11 mouse cellular contexts compared by ENCODE assay signal in genomic region chr14:62639111-62639510, GRCm38 (mm10). TPM values are rescaled to one million over a fixed set of nuclear protein-coding genes. Genes with fewer than 3 reads are reported as not detected.
A peak's percentile ranks its signal among the peaks of the same experiment; 100 is the strongest.
DNase-seq lines count a peak whose midpoint lies in the region; ATAC-seq and TF ChIP-seq lines count a peak whose summit lies in the region.
"Had no signal": no experiment of that assay in that cellular context is flagged by ENCODE, and none has a peak within 500 bp of the region (broad histone marks: within the 10 kb centered on the region; RNA-seq: fewer than 3 reads in every experiment).

No protein-coding gene starts in this region.

- DNase-seq in forebrain, postnatal 0 days: no peak
- DNase-seq in left cerebral cortex, postnatal 36 days (ENCODE audit: low spot score in 2 of 2): peak; percentile 27 to 39
- no peak for DNase-seq in left cerebral cortex, adult 8-10 months (ENCODE audit: low spot score in 2 of 2)
- peak; percentile 13 for DNase-seq in adrenal gland, adult 8-10 months
- DNase-seq in lung, adult 18-20 months: peak; percentile 11 to 25
- no peak for DNase-seq in Muller cell, postnatal 12 days (ENCODE audit: inconsistent ontology term)
- no peak for DNase-seq in cerebellum, adult 2 months

- no peak overlapping the region for H3K4me2 ChIP-seq in forebrain, postnatal 0 days (ENCODE audit: low read depth)
- no peak overlapping the region for H3K4me2 ChIP-seq in forebrain, embryonic 16.5 days (ENCODE audit: low read length)
- H3K4me2 ChIP-seq: midbrain, embryonic 12.5 days had no signal

- no peaks in the 10 kb centered on the region for H3K36me3 ChIP-seq in forebrain, postnatal 0 days (ENCODE audit: insufficient read depth)
- no peaks in the 10 kb centered on the region for H3K36me3 ChIP-seq in forebrain, embryonic 16.5 days (ENCODE audit: control insufficient read depth, insufficient read depth)
- H3K36me3 ChIP-seq: midbrain, embryonic 12.5 days had no signal

- no peak for TF ChIP-seq POLR2A in cerebellum, adult 2 months (IDR thresholded peaks at IDR 0.05; ENCODE audit: borderline replicate concordance, insufficient read depth, low read length)

- no peaks in the 10 kb centered on the region for H3K27me3 ChIP-seq in forebrain, postnatal 0 days (ENCODE audit: insufficient read depth, low read length)
- no peaks in the 10 kb centered on the region for H3K27me3 ChIP-seq in forebrain, embryonic 16.5 days (replicated peaks; ENCODE audit: control insufficient read depth, insufficient read depth, low read length)
- H3K27me3 ChIP-seq in cerebellum, adult 2 months (ENCODE audit: control insufficient read depth, insufficient read depth, low read length): no peaks in the 10 kb centered on the region
- H3K27me3 ChIP-seq: midbrain, embryonic 12.5 days had no signal

- H3K9me3 ChIP-seq in forebrain, postnatal 0 days (ENCODE audit: low read length): no peaks in the 10 kb centered on the region
- no peaks in the 10 kb centered on the region for H3K9me3 ChIP-seq in forebrain, embryonic 16.5 days (ENCODE audit: control insufficient read depth, low read length)
- H3K9me3 ChIP-seq: midbrain, embryonic 12.5 days had no signal

- ATAC-seq in forebrain, postnatal 0 days: no peak
- no peak for ATAC-seq in forebrain, embryonic 16.5 days

- intact Hi-C loops in left cerebral cortex, postnatal 36 days (cut with DNase I): no loop called here

- WGBS in forebrain, postnatal 0 days: 68% methylated on average over 6 of the region's 6 CpGs
- 78% methylated on average over 6 of the region's 6 CpGs for WGBS in forebrain, embryonic 16.5 days
- WGBS in cerebellum, adult 2 months: 59% methylated on average over 6 of the region's 6 CpGs

- peak; percentile 54 for TF ChIP-seq CTCF in forebrain, postnatal 0 days (IDR thresholded peaks at IDR 0.05; ENCODE audit: low read depth)
- TF ChIP-seq CTCF in cerebellum, adult 2 months (IDR thresholded peaks at IDR 0.05; ENCODE audit: borderline replicate concordance, insufficient read depth, low read depth, low read length): no peak

- no peak overlapping the region for H3K4me3 ChIP-seq in forebrain, postnatal 0 days (ENCODE audit: low read depth, low read length)
- no peak overlapping the region for H3K4me3 ChIP-seq in forebrain, embryonic 16.5 days (replicated peaks; ENCODE audit: low read length)
- no peak overlapping the region for H3K4me3 ChIP-seq in cerebellum, adult 2 months (replicated peaks; ENCODE audit: insufficient read depth, low read depth, low read length)
- H3K4me3 ChIP-seq: midbrain, embryonic 12.5 days had no signal

- peaks cover 10% of the 10 kb centered on the region; the same call in 1 of the 2 replicates for H3K4me1 ChIP-seq in forebrain, postnatal 0 days (ENCODE audit: insufficient read depth)
- H3K4me1 ChIP-seq in forebrain, embryonic 16.5 days (replicated peaks; ENCODE audit: control insufficient read depth, insufficient read depth, low read length): peaks cover 11% of the 10 kb centered on the region
- H3K4me1 ChIP-seq in cerebellum, adult 2 months (ENCODE audit: control insufficient read depth, insufficient read depth, low read length): no peaks in the 10 kb centered on the region

- H3K9ac ChIP-seq in forebrain, postnatal 0 days: no peak overlapping the region
- no peak overlapping the region for H3K9ac ChIP-seq in forebrain, embryonic 16.5 days (replicated peaks; ENCODE audit: low read depth, low read length)
- H3K9ac ChIP-seq: midbrain, embryonic 12.5 days had no signal

- no peak overlapping the region for H3K27ac ChIP-seq in forebrain, postnatal 0 days (ENCODE audit: low read depth, low read length)
- no peak overlapping the region for H3K27ac ChIP-seq in forebrain, embryonic 16.5 days (ENCODE audit: low read length)
- H3K27ac ChIP-seq in cerebellum, adult 2 months (ENCODE audit: insufficient read depth, low read length): no peak overlapping the region

RNA-seq across cellular contexts. Expression of gene Serpine3, which starts 24.4 kb away (rescaled TPM):
- total RNA-seq in forebrain, postnatal 0 days (2014; rRNA removed): 0.14 TPM in 1 of 2 replicates, not detected in the other
- 0.15 TPM in 1 of 2 replicates, not detected in the other for polyA plus RNA-seq in forebrain, postnatal 0 days (2015; fragmentation: Nextera tagmentation; extraction: Ambion mirVana)
- polyA plus RNA-seq in forebrain, embryonic 16.5 days (2015; fragmentation: Nextera tagmentation; extraction: Ambion mirVana): not detected in 2 replicates
- total RNA-seq in left cerebral cortex, postnatal 36 days (2021): not detected
- total RNA-seq in left cerebral cortex, adult 8-10 months (2022): not detected
- total RNA-seq in adrenal gland, adult 8-10 months (2022): not detected
- polyA plus RNA-seq in cerebellum, adult 2 months (2012; rRNA removed): not detected in 2 replicates
- total RNA-seq: left cerebral cortex, adult 18-20 months had no signal
- polyA plus RNA-seq: midbrain, embryonic 12.5 days; stomach, embryonic 16.5 days had no signal

Comparison
In these comparisons a context has a peak if more than half of its experiments do, and no peak if none do; other contexts are left out.
1. DNase-seq: peak in left cerebral cortex, postnatal 36 days (2 of 2), adrenal gland, adult 8-10 months (single experiment) and lung, adult 18-20 months (2 of 2); none in forebrain, postnatal 0 days (single experiment), left cerebral cortex, adult 8-10 months (0 of 2), Muller cell, postnatal 12 days (single experiment) and cerebellum, adult 2 months (0 of 2).